Mouse (Mus musculus): ENCODE measurements around the gene Lrig3. TPM values are rescaled to one million over a fixed set of nuclear protein-coding genes. Genes with fewer than 3 reads are reported as not detected.

Gene Lrig3
- polyA plus RNA-seq, 1 experiment = 12.5 TPM

DNA sequence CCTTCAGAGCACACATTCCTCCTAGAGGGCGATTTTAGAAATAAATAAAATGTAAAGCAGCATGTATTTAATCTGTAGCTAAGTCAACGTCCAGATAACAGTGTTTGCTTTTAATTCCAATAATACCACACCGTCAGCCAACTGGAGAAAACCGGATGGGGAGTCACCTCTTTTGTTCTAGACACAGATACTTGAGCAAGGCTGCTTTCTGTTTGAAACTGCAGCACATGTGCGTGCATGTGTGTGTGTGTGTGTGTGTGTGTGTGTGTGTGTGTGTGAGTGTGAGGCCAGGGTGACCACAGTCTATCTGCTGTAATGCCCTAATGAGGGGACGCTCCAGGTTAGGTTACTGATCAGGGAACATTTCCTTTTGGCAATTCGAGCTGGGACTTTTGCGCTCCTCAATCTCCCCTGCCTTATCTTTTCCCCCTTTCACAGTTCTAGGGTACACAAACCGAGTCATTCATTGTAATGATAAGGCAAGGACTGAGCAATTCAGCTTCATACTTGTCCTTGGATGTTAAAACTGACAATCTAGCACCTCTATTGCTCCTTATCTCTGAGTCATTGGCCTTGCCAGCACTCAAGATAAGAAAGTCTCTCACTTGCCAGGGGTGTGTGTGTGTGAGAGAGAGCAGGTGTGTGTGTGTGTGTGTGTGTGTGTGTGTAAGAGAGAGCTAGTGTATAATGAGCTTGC, 4.4 kb upstream of the Lrig3 start:
- DNase-seq (ENCODE audit: low read depth, low spot score) = no peak
- WGBS = 22% methylated on average over 9 of the region's 9 CpGs

DNA sequence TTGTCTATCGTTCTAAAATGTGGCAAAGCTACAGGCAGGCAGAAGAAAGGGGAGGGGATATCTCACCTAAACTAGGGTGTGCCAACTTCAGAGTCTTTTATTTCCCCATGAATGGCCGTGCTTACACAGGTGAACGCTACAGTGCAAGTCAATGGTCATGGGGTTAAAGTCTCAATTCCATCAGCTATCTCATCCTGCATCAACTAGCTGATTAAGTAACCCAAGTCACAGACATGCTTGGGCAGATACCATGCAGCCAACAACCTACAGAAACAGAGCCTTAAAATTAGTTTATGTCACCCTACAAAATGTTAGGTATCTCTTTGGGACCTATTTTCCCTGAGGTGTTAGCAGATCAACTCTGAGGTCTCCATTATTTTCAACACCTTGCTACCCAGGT, 1.3 kb upstream of the Lrig3 start:
- no peak for DNase-seq (ENCODE audit: low read depth, low spot score)
- 38% methylated on average over 3 of the region's 3 CpGs for WGBS

DNA sequence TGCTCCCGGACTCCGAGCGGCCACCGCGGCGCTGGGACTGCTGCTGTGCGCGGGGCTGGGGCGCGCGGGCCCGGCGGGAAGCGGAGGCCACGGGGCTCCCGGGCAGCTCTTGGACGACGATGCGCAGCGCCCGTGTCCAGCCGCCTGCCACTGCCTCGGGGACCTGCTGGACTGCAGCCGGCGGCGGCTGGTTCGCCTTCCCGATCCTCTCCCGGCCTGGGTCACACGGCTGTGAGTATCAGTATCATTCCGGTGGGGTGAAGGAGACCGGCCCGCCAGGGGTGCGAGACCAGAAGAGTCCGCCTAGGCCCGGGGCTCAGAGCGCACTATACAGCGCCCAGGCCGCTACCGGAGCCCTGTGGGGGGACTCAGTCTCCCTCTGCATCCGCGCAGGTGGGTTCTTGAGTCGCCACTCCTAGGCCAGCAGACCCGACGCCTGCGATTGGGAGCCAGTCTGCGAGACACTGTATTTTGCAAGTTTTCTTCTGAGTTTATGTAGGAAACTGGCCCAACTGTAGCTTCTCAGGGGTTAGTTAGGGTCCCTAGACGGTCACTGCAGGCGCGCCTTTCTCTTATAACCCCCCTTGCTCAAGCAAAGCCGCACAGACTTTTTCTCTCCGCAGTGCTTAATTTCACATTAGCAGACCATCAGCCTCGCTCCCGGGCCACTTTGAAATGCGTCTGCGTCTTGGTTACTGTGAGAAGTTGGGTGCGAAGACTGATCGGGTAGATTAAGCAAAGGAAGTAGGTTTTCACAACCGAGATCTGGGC, 698 bp downstream of the Lrig3 start:
- DNase-seq (ENCODE audit: low read depth, low spot score) = no peak
- WGBS = under 1% methylated on average over 59 of the region's 59 CpGs

DNA sequence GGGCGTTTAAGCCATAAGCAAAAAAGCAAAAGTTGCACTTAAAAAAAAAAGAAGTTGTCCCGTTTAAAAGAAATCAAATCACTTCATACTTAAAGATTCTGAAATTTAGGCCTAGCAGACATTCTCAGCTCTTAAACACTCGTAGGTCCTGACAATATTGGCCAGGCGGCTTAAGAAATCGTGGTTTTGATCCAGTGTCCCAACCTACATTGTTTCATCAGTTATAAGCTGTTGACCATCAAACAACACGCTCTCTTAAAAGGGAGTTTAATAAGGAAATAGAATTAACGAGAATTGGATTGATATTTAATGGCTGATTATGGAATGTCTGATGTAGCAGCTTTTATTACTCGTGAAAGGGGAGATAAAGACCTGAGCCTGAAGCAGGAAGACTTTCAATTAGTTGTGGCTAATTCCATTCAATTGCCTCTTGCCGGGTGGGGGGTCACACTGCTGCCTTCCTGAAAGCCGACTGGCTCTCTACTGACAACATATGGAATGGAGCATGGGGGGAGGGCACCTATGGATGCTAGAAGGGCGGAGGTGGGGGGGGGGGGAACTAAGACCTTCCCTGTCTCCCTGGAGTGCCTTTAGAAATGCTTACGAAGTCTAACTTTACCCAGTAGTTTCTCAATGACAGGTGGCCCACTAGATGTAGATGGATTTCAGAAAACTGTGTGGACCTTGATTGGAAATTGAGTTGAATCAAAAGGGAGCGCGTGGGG, 1.6 kb downstream of the Lrig3 start:
- DNase-seq (ENCODE audit: low read depth, low spot score) = no peak
- 16% methylated on average over 14 of the region's 14 CpGs for WGBS

DNA sequence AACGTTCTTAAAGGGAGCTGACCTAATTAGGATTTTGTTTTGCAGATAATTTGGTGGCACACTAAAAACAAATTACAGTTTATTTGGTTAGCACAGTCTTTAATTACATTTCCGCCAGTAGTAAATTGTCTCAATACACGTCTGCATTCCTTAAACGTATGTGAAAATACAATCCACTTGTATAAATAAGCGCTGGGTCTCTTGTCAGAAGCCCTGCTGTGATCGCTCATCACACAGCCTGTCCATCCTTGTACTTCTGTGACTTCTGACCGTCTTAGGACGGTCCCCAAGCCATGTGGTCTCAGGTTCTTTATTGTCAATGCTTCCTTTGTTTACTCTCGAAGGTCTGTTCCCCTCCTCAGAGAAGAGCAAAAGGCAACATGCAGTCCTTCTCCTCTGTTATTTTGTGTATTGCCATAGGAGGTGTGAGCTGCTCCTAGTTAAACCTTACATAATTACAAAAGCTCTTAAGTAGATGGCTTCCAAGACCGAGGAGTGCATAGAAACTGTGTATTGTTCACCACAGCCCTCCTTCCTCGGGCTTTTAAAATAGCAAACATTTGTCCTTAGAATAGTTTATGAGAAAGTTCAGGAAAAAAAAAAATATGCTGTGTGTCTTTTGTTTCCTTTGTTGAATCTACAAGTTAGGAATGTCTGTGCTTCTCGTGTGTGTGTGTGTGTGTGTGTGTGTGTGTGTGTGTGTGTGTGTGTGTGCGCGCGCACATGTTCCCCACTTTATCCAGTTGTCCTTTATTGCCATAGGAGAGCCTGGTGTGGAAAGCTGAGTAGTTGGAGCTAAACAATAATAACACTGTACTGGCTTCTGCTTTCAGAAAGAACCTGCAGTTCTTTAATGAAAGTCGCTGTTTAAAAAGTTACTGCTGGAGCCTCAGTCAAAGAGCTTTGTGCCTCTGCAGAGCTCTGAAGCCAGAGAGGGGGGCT, 2.5 kb downstream of the Lrig3 start:
- 17% methylated on average over 16 of the region's 16 CpGs for WGBS
- no peak for DNase-seq (ENCODE audit: low read depth, low spot score)

DNA sequence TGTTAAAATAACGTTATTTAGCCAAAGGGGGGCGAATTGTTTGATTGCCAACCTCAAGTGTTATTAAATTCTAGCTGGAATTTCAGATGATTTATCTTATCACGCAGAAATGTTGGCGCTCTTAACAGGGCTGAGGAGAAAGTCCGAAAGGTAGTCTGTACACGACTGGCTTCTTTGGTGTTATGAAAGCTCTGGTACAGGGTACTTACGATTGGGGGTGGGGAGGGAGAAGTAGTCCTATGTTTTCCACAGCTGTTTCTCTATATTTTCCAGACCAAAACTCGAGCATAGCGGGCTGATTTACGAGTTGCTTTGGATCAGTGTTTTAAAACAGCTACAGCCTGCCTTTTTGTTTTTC, 3.1 kb downstream of the Lrig3 start:
- no peak for DNase-seq (ENCODE audit: low read depth, low spot score)
- WGBS = 17% methylated on average over 10 of the region's 10 CpGs

DNA sequence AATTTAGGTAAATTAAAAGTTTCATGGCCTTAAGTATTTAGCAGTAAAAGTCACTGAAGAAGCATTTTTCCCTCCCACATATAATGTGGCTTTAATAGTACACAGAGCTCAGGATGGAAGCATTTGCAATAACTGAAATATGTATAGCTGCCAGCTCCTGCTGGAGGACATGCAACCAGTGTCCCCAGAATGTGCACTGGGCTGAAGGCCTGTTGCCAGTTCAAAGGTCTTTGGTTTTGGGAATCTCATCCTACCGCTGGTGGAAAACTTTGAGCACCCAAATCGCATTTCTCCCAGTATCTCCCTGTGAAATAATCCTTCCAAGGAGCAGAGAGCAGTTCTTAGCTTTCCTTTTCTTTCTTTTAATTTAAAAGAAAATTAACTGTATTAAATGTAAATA, 4.1 kb downstream of the Lrig3 start:
- WGBS = 57% methylated on average over 2 of the region's 2 CpGs
- DNase-seq (ENCODE audit: low read depth, low spot score) = no peak

DNA sequence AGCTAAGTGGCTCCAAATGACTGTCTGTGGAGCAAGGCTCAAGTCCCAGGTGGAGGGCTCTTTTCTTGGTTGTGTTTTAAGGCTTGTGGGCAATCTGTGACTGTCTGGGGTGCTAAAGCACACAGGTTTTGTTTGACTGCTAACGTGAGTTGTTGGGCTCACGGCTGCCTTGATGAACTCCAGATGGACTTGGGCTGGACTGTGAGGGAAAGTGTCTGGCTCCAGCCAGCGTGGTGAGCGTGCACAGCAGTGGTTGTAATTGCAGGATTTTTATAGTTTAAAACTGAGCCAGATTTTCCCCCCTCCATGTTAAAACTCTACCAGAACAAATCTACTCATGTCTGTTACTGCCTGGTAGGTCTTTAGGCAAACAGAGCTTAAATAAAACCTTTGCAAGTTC, 4.5 kb downstream of the Lrig3 start:
- no peak for DNase-seq (ENCODE audit: low read depth, low spot score)

DNA sequence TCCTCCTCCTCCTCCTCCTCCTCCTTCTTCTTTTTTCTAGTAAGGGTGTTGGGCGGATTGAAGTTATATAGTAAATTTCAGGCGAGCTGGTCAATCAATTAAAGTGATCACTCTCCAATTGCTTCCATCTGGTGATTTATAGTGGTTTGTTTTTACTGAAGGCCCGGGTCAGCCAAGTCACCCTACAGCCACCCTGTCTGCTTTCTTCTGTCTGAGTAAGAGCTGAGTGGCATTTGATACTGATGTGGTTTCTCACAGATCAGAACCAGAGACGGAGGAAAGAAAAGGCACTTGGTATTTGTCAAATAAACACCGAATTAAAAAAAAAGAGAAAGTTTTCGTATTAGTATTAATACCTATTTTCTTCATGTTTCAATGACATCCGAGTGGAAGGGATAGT, 7.8 kb downstream of the Lrig3 start:
- 79% methylated on average over 7 of the region's 7 CpGs for WGBS
- no peak for DNase-seq (ENCODE audit: low read depth, low spot score)

More for the DNA sequence above, 4.5 kb downstream of the Lrig3 start:
- WGBS = 15% methylated on average over 4 of the region's 4 CpGs

DNA sequence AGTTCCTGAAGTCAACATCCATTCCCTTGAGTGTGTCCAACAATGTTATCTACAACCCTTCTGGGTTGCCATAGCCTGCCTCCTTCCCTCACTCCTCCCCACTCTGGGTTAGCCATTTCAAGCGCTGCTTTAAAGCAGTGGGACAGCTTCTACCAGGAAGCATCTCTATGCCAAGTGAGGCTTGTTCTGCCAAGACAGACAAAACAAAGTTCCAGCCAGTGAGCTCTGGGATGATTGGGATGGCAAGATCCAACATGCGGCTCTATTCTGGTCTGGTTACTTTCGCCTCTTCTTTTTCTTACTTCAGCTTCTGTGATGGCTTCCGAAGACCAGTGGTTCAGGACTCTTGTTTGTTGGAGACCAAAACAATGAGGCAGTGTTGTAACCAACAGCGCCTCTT, 16.0 kb downstream of the Lrig3 start:
- no peak for DNase-seq (ENCODE audit: low read depth, low spot score)
- 60% methylated on average over 5 of the region's 5 CpGs for WGBS

DNA sequence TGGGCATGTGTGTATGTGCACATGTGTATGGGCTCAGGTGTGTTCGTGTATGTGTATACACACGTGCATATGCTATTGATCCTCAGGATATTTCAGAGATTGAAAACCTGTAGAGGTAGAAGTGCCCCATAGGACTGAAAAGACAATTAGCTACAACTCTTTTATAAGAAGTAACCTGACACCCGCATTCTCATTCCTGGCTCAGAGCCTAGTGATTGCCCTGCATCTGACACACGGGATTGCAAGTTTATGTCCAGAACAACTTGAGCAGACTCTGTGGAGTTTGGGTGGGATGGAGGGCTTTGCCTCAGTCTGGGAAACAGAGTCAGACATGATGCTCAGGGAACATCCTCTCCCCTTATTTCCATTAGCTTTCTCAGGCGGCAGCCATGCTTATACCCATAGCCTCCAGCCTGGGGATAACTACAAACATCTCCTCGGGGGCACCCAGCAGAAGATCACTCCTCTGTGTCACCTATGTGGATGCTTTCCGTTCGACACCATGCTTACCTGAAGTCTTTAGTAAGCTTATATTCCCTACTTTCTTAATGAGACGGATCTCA, 18.6 kb downstream of the Lrig3 start:
- DNase-seq (ENCODE audit: low read depth, low spot score) = no peak
- 74% methylated on average over 9 of the region's 9 CpGs for WGBS

DNA sequence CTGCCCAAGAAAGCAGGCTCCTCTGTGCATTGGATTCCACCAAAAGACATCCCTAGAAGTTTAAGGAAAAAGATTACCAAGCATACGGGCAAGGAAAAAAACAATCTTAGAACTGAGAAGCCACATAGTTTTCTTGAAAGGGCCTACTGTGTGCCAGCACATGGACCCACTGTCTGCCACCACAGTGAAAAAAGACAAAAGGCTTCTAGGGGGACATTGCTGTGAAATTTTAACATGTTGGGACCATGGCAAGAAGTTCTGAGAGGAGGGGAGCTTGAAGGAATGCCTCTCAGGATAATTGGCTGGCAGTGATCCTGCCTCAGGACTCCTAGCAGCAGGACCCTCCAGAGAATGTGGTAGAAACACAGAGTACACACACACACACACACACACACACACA, 19.8 kb downstream of the Lrig3 start:
- 86% methylated on average over 1 of the region's 1 CpGs for WGBS
- no peak for DNase-seq (ENCODE audit: low read depth, low spot score)

DNA sequence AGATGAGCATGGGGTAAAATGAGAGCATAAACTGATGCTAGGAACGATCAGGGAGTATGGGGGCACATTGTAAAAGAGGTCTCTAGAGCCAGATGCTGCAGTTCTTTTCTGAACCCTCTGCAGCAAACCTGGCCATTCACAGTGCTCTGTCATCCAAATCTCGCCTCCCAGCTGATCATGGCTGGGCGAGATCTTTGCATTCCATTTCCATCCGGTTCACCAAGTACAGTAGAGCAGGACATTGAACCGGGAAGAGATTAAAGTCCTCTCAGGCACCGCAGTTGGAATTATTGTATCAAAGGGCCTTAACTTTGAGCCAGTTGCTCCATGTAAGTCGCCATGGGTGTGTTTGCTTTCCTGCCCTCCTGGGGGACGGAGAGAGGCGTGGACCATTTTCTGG, 20.5 kb downstream of the Lrig3 start:
- WGBS = 35% methylated on average over 9 of the region's 9 CpGs
- no peak for DNase-seq (ENCODE audit: low read depth, low spot score)

DNA sequence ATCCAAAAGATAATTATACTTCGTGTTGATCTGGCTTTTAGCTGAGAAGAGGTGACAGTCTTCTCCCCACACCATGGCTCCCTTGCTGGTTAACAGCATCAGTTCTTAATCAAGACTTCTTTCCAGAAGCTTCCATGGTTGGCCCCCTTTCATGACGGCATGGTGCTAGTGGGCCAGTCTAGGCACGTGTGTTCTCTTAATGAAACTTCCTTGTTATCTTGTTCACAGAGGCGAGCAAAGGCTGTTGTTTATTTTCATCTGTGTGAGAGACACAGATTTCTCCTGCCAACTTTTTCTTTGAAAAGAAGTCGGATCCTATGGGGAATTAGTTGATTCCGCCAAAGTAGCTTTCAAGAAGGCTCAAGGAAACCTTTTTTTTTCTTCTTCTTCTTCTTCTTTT, 21.3 kb downstream of the Lrig3 start:
- DNase-seq (ENCODE audit: low read depth, low spot score) = no peak
- 63% methylated on average over 6 of the region's 6 CpGs for WGBS

DNA sequence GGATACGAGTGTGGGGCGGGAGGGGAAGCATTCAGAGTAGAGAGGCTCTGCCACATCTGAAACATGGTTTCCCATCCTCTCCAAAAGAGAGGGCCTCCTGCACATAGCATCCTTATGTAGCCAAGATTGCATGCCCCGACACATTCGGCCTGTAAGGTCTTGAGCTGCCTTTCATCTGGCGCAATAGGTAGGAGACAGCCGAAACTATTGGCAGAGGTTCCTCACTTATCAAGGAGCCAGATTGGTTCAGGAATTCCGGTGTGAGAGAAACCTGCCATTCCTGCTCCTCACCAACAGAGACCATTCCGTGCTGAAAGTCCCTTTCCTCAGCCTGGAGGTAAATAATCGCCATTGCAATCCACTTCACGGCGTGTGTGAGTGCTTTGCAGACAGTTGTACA, 22.1 kb downstream of the Lrig3 start:
- no peak for DNase-seq (ENCODE audit: low read depth, low spot score)
- 78% methylated on average over 11 of the region's 11 CpGs for WGBS

DNA sequence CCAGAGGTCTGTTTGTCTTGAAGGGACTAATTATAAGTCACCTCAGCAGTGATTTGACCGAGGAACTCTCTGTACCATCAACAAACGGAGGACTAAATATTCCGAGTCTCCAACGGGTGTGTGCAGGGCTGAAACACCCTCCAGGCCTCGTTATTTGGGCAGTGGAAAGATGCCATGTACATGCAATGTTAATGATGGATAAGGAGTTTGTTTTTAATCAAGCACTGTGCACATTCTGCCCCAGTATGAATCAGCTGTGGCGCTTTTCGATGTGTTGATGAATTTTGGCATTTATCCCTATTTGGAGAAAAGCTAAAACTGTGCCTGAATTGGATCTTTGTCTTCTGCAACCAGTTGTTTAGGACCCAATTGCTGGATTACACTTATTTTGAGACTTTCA, 23.9 kb downstream of the Lrig3 start:
- DNase-seq (ENCODE audit: low read depth, low spot score) = no peak
- 53% methylated on average over 7 of the region's 7 CpGs for WGBS

DNA sequence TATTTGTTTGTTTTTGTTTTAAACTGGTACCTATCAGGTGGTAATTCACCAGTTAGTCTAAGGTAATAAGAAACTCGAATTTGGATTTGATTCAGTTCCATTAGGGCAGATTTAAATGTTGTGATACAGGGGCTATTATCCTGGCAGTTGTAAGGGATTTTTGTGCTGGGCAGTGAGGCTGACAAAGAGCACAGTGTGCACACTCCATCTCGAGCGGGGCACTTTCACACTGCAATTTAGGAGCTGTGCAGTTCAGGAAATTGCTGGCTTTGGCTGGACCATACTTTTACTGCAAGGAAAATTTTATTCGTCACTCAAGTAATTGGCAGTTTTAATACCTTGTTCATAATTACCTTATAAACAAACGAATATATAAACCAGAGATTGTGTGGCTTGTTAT, 24.4 kb downstream of the Lrig3 start:
- WGBS = 26% methylated on average over 5 of the region's 5 CpGs
- no peak for DNase-seq (ENCODE audit: low read depth, low spot score)

DNA sequence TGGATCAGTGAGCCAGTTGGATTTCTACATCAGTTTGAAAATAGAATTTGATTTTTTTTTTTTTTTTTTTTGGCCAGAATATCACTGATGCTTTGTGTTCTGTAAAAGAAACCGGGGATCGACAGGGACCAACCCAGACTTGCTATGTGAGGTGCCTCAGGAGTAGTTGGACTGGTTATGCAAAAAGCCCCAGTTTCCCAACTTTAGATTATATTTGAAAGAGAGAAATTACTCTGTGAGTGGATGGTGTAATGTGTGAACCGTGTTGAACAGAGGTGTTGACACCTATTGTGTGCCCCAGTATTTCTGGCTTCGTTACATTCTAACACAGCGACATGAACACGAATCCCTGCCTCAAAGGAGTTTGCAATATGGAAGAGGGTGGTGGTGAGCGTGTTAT, 25.9 kb downstream of the Lrig3 start:
- DNase-seq (ENCODE audit: low read depth, low spot score) = no peak
- WGBS = 74% methylated on average over 7 of the region's 7 CpGs

DNA sequence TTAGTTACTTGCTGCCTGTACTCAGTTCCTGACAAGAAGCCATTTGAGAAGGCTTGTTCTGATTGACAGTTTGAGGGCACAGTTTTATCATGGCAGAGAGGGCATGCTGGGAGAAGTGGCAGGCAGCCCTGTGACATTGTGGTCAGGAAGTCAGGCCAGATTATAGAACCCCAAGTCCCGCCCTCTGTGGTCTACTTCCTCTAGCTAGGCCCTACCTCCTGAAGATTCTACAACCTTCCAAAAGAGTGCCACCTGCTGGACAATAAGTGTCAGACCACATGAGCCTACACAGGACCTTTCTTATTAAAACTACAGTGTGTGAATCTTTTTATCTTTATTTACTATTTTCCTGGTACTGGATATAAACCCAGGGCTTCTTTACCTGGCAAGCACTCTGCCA, 28.9 kb downstream of the Lrig3 start:
- WGBS = 19% methylated on average over 1 of the region's 1 CpGs
- peak; percentile 62 for DNase-seq (ENCODE audit: low read depth, low spot score)

DNA sequence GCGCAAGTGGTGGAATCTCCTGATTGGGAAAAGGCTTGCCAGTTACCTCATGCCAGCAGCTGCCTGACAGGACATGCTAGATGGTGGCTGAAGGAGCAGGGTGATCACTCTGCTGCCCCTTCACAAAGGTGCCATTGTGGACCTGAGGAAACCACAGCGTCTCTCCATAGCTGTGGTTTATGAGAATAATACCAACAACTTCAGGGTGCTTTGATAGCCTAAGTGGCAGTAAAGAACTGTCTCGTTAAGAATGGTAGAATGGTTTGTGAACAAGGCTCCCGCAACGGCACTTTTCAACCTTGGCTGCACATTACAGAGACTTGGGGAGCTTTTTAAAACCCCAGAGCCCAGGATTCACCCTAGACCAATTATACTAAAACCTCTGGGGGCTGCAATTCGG, 29.7 kb downstream of the Lrig3 start:
- WGBS = 80% methylated on average over 6 of the region's 6 CpGs
- DNase-seq (ENCODE audit: low read depth, low spot score) = no peak
